Mouse (Mus musculus) gastrocnemius, postnatal 36 days (tissue): Measurements from ENCODE around the gene Vac14. TPM values are rescaled to one million over a fixed set of nuclear protein-coding genes. Genes with fewer than 3 reads are reported as not detected.
"Not testable (repeated sequence)": the region's sequence is repeated elsewhere in the genome, so short reads cannot be mapped to it uniquely, and the experiment has no call there.

Experiments
- DNase-seq, 2 experiments: peaks; one replicate each; pipeline ENCODE4 v3.0.0; 2022
- intact Hi-C: fragments of 180-260 bp; cut with DNase I; formaldehyde crosslinking; loops from one replicate; pipeline ENCODE4 v1.15.1; 2025
- total RNA-seq, 2 experiments: library from RNA; stranded (reverse); gene quantifications; 2 replicates each; pipeline ENCODE4 v1.2.3; 2021

Gene Vac14
- total RNA-seq, 2 experiments from 2014 or later: 15.8 to 16.0 TPM

- intact Hi-C loops: loop anchor here (5.0 kb wide), 1 partner anchor 197 kb away; no protein-coding TSS in a partner anchor
- DNase-seq: no peak
Measured at GRCm38 (mm10) chr8:110644901-110645300, 26.5 kb downstream of the Vac14 start.

- intact Hi-C loops: no loop called here
- no peak for DNase-seq
Measured at GRCm38 (mm10) chr8:110645340-110645739, 27.0 kb downstream of the Vac14 start.

DNA sequence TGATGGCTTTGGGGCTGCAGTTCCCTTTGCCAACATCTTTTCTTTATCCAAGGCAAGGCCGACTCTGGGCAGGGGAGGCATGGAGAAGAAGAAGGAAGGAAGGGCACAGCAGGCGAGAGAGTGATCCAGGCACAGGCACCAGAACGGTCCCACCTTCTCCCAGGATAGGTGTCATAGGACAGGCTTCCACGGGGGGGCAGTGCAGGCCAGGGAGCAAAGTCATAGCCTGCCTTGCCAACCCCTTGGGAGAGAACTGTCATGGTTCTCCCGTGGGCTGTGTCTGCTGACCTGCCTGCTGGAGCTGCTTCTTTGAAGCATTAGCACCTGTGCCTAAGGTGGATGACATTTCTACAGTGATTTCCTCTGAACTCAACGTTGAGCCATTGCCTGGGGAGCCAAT lies 27.7 kb downstream of the Vac14 start:
- intact Hi-C loops: loop anchor here (1.0 kb wide), 1 partner anchor 80 kb away; no protein-coding TSS in a partner anchor
- peak; percentile 74 to 77 for DNase-seq

DNA sequence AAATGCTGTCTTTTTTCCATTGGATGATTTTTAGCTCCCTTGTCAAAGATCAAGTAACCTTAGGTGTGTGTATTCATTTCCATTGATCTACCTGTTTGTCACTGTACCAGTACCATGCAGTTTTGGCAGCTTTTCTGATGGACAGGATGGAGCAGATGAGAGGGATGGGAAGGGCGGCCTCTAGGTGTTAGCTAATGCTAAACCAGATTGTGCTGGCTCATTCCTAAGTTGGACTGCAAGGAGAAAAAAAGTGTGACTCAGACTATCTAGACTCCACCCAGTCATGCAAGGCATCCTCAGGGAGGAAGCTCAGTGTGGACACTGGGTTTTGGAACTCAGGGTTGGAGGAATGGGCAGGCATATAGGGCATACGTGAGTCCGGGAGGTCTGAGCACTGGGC lies 30.2 kb downstream of the Vac14 start:
- intact Hi-C loops: no loop called here
- DNase-seq: no peak

DNA sequence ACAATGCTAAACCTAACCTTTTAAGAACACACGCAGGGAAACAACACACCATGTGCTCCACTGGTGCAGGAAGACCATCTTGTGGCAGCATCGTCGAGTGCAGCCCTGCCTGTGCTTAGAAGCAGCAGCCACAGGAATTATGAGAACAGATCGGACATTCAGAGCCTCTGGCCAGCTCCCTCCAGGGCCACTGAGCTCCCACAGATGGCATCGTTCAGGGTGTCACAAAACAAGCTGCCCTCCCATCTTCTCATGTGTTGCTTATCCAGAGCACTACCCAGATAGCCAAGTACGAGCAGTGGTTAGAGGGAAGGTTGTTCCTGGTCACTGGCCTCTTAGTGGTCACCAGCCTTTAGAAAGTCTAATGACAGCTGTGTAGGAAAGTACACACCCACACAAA lies 30.9 kb downstream of the Vac14 start:
- no peak for DNase-seq
- intact Hi-C loops: no loop called here

DNA sequence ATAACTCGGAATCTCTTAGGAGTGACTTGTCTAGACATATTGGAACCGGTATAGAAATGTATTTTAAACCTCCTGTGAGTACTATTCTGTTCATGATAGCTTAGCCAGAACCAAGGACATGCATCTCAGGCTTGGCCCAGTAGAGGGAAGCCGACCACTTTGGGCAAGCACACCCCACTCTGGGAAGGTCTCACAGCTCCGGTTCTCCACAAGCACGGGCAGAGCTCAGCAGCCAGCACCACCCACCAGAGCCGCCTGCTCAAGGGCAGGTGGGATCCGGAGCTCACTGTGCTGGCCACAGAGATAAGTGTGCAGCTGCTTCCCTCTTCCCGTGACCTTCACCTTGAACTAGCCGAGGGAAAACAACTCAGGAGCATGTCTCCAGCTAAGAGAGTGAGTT lies 32.5 kb downstream of the Vac14 start:
- intact Hi-C loops: no loop called here
- DNase-seq: no peak

DNA sequence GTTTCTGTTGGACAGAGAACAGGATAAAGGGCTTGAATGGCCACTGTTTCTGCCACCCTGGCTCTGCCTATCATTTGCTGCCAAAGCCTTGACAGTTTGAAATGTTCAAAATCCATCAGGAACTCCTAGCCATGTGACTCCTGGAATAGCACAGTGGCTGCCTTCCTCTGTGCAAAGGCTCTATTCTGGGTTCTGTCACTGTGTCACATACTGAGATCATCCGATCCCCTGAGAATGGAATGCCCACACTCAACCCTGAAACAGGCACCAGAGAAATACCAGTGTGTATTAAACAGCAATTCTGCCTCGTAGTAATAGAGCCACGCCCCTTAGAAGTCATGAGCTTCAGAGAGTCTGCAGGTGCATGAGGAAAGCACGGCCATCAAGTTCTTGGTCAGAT lies 33.5 kb downstream of the Vac14 start:
- DNase-seq: no peak
- intact Hi-C loops: no loop called here

DNA sequence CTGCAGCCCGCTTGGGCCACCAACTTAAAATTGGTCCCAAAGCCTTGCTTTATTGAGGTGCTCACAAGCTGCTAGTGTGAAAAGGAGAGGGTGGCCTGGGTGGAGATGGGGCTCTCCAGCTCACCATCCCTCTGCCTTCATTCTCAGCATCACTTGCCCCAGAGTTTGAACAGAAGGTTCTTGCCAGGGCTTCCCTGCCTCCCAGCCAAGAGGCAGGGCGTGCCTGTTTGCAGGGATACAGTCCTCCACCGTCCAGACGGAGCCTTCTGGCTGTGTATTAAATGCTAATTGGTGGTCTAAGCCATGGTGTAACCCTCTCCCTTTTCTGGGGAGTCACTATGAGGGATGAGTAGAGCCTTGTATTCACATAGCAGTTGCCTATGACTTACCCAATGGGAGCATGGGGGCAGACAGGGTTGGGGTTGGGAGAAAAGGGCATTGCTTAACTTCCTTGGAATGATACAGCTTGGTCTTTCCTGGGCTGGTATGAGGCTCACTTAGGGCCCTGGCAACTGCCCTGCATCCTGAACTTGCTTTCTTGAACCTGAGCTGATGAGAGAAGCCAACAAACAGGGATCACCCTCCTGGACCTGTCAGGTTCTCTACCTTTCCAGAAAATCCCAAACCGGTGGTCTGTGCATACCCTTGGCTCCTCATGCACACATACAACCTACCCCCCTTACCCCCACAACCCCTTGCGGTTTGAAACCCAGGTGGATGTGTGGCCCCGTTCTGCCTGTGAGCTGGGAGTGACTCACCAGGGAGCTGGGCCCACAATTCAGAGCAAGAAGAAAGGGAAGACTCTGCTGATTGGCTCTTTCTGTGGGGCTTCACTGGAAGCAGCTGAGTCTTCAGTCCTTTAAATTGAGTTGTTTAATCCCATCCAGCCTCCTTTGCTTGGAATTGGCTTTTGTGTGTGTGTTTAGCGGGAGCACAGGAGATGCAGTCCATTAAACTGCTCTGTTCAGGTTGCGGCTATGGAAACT lies 36.0 kb downstream of the Vac14 start:
- peak in 1 of 2 experiments; percentile 35 for DNase-seq
- intact Hi-C loops: no loop called here

DNA sequence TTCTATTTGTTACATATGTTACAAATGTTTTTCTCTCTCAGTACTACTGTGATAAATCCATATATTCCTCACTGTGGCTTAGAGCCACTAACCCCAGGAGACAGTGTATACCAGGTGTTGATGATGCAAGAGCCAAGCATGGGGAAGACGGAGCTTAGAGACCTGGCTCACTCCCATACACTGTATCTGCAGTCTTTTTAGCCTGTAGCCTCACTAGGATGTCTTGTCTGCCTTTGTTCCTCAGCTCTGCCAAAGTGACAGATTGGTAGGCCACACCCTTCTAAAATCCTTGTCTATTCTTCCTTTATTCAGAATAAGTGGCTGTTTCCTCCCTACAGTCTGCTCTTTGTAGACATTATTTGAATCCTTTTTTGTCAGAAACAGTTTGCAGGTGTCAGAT lies 37.4 kb downstream of the Vac14 start:
- intact Hi-C loops: no loop called here
- no peak for DNase-seq

- peak in 1 of 2 experiments; percentile 30 for DNase-seq
- intact Hi-C loops: no loop called here
Measured at GRCm38 (mm10) chr8:110657661-110658060, 39.3 kb downstream of the Vac14 start.

- peak in 1 of 2 experiments; percentile 4 for DNase-seq
- intact Hi-C loops: no loop called here
Measured at GRCm38 (mm10) chr8:110660121-110660520, 41.7 kb downstream of the Vac14 start.

- intact Hi-C loops: no loop called here
- peak in 1 of 2 experiments; percentile 1 for DNase-seq
Measured at GRCm38 (mm10) chr8:110662545-110662944, 44.2 kb downstream of the Vac14 start.

- peak in 1 of 2 experiments; percentile 4 for DNase-seq
- intact Hi-C loops: no loop called here
Measured at GRCm38 (mm10) chr8:110663015-110663742, 44.8 kb downstream of the Vac14 start.

GRCm38 (mm10) chr8:110664202-110664896 lies 46.0 kb downstream of the Vac14 start:
- DNase-seq: peak; percentile 70 to 73
- intact Hi-C loops: no loop called here

DNA sequence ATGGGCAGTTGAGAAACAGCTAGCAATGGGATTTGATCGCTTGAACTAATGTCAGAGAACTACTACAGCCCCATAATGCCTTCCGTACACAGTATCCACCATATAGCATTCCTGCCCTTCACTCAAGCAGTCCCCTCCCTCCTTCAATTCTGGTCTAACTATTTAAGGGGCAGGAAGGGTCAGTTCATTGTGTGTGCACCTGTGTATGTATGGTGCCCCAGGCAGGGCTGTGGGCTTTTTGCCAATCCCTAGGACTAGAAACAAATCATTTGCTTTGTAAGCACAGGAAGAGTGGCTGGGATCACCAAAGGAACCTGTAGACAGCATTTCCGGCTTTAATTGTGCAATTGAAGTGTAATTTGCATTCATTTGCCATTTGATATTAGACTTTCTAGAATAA lies 46.6 kb downstream of the Vac14 start:
- DNase-seq: no peak
- intact Hi-C loops: no loop called here

GRCm38 (mm10) chr8:110667590-110668177 lies 49.3 kb downstream of the Vac14 start:
- DNase-seq, intact Hi-C loops: not testable (repeated sequence)

DNA sequence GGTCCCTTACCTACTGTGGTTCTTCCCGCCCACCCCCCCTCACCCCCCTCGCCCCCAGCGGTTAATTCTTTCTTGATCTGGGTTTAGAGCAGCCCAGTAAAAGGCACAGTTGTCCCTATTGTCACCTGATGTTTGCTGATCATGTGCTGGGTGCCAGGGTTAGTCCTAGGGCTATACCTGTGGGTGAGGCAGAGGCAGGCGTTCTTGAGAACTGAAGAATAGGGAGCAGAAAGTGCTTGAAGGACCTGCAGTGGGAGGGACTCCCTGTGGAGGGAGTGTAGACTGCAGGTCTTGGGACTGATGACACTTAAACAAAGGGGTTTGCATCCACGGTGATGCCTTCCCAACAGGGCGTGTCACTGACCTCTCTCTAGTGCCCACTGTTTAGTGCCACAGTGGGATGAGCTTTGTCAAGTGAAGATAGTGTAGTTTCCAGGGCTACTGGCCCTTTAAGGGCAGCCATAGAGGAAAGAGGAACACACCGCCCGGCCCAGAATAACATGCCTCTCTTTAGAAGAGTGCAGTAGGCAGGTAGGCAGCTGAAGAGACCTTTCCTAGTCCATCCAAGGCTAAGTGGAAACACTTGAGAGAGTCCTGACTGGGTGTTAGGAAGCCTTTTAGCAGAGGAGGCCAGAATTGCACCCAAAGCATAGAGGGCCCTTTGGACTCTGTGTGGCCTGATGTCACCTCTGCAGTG lies 51.7 kb downstream of the Vac14 start:
- DNase-seq: peak in 1 of 2 experiments; percentile 2
- intact Hi-C loops: no loop called here

DNA sequence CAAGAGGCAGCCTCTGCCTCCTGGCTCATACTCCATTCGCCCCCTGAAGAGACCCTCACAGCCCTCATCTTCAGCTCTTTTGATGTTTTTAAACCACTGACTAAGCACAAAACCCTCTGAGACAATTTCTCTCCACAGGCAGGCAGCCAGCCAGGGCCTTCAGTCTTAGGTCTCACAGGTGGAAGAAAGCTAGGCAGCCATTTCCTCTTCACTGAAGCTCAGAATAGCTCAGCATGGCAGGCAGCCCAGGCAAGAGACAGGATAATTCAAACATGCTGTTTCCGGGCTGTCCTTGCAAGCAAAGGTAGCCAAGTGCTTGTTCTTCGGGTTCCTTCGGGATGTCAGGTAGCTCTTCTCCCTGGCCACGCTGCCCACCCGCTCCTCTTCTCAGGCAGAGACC lies 52.9 kb downstream of the Vac14 start:
- DNase-seq: peak; percentile 51 to 52
- intact Hi-C loops: no loop called here

- intact Hi-C loops: no loop called here
- DNase-seq: no peak
Measured at GRCm38 (mm10) chr8:110672133-110672532, 53.7 kb downstream of the Vac14 start.

GRCm38 (mm10) chr8:110673168-110673567 lies 54.8 kb downstream of the Vac14 start:
- intact Hi-C loops: no loop called here
- no peak for DNase-seq
